Mouse (Mus musculus) olfactory bulb, adult 2 months (tissue): ENCODE results near the gene Akp3. TPM values are rescaled to one million over a fixed set of nuclear protein-coding genes. Genes with fewer than 3 reads are reported as not detected.

ENCODE experiments used
- H3K27ac ChIP-seq: fragments of 200-500 bp; 2 replicates; pipeline ENCODE4 v1.5.1; 2012; ENCODE audit warnings: low read depth, low read length; ENCODE audit not compliant: insufficient read depth
- H3K4me1 ChIP-seq: fragments of 200-500 bp; 2 replicates; pipeline ENCODE4 v1.6.1; 2012; ENCODE audit warnings: low read length; ENCODE audit not compliant: control insufficient read depth, insufficient read depth
- H3K4me3 ChIP-seq: fragments of 200-500 bp; 2 replicates; pipeline ENCODE4 v1.5.1; 2012; ENCODE audit warnings: mild to moderate bottlenecking, low read depth, low read length, moderate library complexity; ENCODE audit not compliant: insufficient read depth
- CTCF ChIP-seq: fragments of 200-500 bp; IDR thresholded peaks from 2 replicates; pipeline ENCODE4 v1.5.1; 2012; ENCODE audit warnings: low read depth, mild to moderate bottlenecking, low read length, moderate library complexity; ENCODE audit not compliant: insufficient read depth
- POLR2A ChIP-seq: fragments of 200-500 bp; IDR thresholded peaks from 2 replicates; pipeline ENCODE4 v1.6.1; 2012; ENCODE audit warnings: mild to moderate bottlenecking, low read depth, low read length, moderate library complexity; ENCODE audit not compliant: insufficient read depth
- WGBS: fragments of 180-500 bp; shearing (Covaris S2); methylation state at CpG from one replicate; pipeline ENCODE4 v1.1.7; 2018; 5-methylcytosine and 5-hydroxymethylcytosine counted together
- polyA plus RNA-seq: library from polyadenylated mRNA; stranded (reverse); fragments of >200 nt; gene quantifications from 2 replicates; pipeline ENCODE4 v1.2.4, GENCODE M21; 2012; ENCODE audit warnings: low replicate concordance; ENCODE audit not compliant: missing spikeins, insufficient read depth, insufficient read length

Gene Akp3
- polyA plus RNA-seq, 1 experiment = not detected

- H3K27ac ChIP-seq = no peak overlapping the region
- TF ChIP-seq POLR2A (no peak), CTCF (no peak)
- H3K4me1 ChIP-seq = no peaks in the 10 kb centered on the region
- no peak overlapping the region for H3K4me3 ChIP-seq
- WGBS = 60% methylated on average over 1 of the region's 1 CpGs
Observed at GRCm38 (mm10) chr1:87103936-87104335, 20.8 kb upstream of the Akp3 start.

GRCm38 (mm10) chr1:87106536-87106935, 18.2 kb upstream of the Akp3 start:
- 82% methylated on average over 8 of the region's 8 CpGs for WGBS
- TF ChIP-seq POLR2A = no peak
- no peak for TF ChIP-seq CTCF
- Histone ChIP-seq H3K27ac (no peak overlapping the region), H3K4me3 (no peak overlapping the region), H3K4me1 (no peaks in the 10 kb centered on the region)

- 90% methylated on average over 4 of the region's 4 CpGs for WGBS
- Histone ChIP-seq H3K27ac (no peak overlapping the region), H3K4me3 (no peak overlapping the region), H3K4me1 (no peaks in the 10 kb centered on the region)
- TF ChIP-seq POLR2A (no peak), CTCF (no peak)
Observed at GRCm38 (mm10) chr1:87108564-87108963, 16.2 kb upstream of the Akp3 start.

- H3K4me1 ChIP-seq = no peaks in the 10 kb centered on the region
- WGBS = 49% methylated on average over 9 of the region's 9 CpGs
- H3K27ac ChIP-seq = no peak overlapping the region
- no peak for TF ChIP-seq POLR2A
- no peak for TF ChIP-seq CTCF
- no peak overlapping the region for H3K4me3 ChIP-seq
Observed at GRCm38 (mm10) chr1:87111719-87112354, 12.9 kb upstream of the Akp3 start.

- H3K4me1 ChIP-seq = no peaks in the 10 kb centered on the region
- WGBS = 94% methylated on average over 1 of the region's 1 CpGs
- no peak overlapping the region for H3K27ac ChIP-seq
- no peak for TF ChIP-seq POLR2A
- TF ChIP-seq CTCF = no peak
- no peak overlapping the region for H3K4me3 ChIP-seq
Observed at GRCm38 (mm10) chr1:87114784-87115183, 10.0 kb upstream of the Akp3 start.

- no peak overlapping the region for H3K4me3 ChIP-seq
- no peak overlapping the region for H3K27ac ChIP-seq
- peaks cover 6% of the 10 kb centered on the region for H3K4me1 ChIP-seq
- WGBS = 20% methylated on average over 43 of the region's 43 CpGs
- TF ChIP-seq POLR2A = no peak
- no peak for TF ChIP-seq CTCF
Observed at GRCm38 (mm10) chr1:87127206-87128030, 2.6 kb downstream of the Akp3 start.

- Histone ChIP-seq H3K27ac (no peak overlapping the region), H3K4me1 (peaks cover 6% of the 10 kb centered on the region), H3K4me3 (no peak overlapping the region)
- TF ChIP-seq CTCF (no peak), POLR2A (no peak)
- 62% methylated on average over 4 of the region's 4 CpGs for WGBS
Observed at GRCm38 (mm10) chr1:87131803-87132202, 7.0 kb downstream of the Akp3 start.

- WGBS = 88% methylated on average over 4 of the region's 4 CpGs
- no peak overlapping the region for H3K27ac ChIP-seq
- peaks cover 12% of the 10 kb centered on the region for H3K4me1 ChIP-seq
- no peak overlapping the region for H3K4me3 ChIP-seq
- TF ChIP-seq CTCF = no peak
- TF ChIP-seq POLR2A = no peak
Observed at GRCm38 (mm10) chr1:87141550-87141949, 16.8 kb downstream of the Akp3 start.

GRCm38 (mm10) chr1:87142456-87142855, 17.7 kb downstream of the Akp3 start:
- WGBS = 59% methylated on average over 9 of the region's 9 CpGs
- peaks cover 12% of the 10 kb centered on the region for H3K4me1 ChIP-seq
- no peak overlapping the region for H3K27ac ChIP-seq
- H3K4me3 ChIP-seq = no peak overlapping the region
- TF ChIP-seq POLR2A = no peak
- no peak for TF ChIP-seq CTCF

GRCm38 (mm10) chr1:87143141-87143540, 18.4 kb downstream of the Akp3 start:
- TF ChIP-seq CTCF (no peak), POLR2A (no peak)
- H3K4me1 ChIP-seq = peaks cover 12% of the 10 kb centered on the region
- no peak overlapping the region for H3K4me3 ChIP-seq
- WGBS = 78% methylated on average over 10 of the region's 10 CpGs
- H3K27ac ChIP-seq = no peak overlapping the region
